Mouse (Mus musculus) liver, postnatal 0 days (tissue): ENCODE results near the gene Grm1.

Experiments
- CTCF ChIP-seq: sonication (generic); IDR thresholded peaks from 2 replicates; pipeline ENCODE4 v1.5.1; 2016; ENCODE audit warnings: antibody characterized with exemption, low read depth
- EP300 ChIP-seq: IDR thresholded peaks from 2 replicates; pipeline ENCODE4 v1.6.1; 2016; ENCODE audit warnings: antibody characterized with exemption, low read depth, mild to moderate bottlenecking

DNA sequence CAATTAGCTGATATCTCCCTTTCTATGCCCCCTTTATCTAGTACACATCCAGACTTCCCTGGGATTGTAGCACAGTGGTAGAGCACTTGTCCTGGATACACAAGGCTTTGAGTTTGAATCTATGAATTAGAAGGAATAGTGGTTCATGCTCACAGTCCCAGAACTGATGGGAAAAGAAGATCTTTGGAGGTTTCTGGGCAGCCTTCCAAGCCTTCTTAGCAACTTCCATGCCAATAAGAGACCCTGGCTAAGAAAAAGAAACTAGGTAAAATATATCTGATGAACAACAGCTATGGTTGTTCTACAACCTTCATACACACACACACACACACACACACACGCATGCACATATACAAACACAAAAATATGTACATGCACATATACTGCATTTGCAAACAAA lies 286.8 kb downstream of the Grm1 start:
- TF ChIP-seq EP300, result no peak
- no peak for TF ChIP-seq CTCF
